Mouse (Mus musculus) liver, embryonic 13.5 days (tissue): ENCODE data around the gene Lrrc25. TPM values are rescaled to one million over a fixed set of nuclear protein-coding genes. Genes with fewer than 3 reads are reported as not detected.

Experiments
- ATAC-seq: fragments of 200-750 bp; cut with Nextera tagmentation; 2 replicates; pipeline ENCODE4 v1.8.0; 2017; ENCODE audit warnings: low read depth, mild to moderate bottlenecking, moderate number of reproducible peaks, moderate library complexity
- DNase-seq: peaks from one replicate; pipeline ENCODE4 v3.0.0; 2022
- H3K27ac ChIP-seq: fragments of 300-500 bp; sonication (generic); 2 replicates; pipeline ENCODE4 v1.5.1; 2015; ENCODE audit warnings: moderate library complexity, mild to moderate bottlenecking, inconsistent platforms
- H3K27me3 ChIP-seq: fragments of 300-500 bp; sonication (generic); 2 replicates; pipeline ENCODE4 v1.6.1; 2015; ENCODE audit warnings: mild to moderate bottlenecking, inconsistent platforms
- H3K36me3 ChIP-seq: fragments of 300-500 bp; sonication (generic); 2 replicates; pipeline ENCODE4 v1.6.1; 2015; ENCODE audit warnings: mild to moderate bottlenecking, inconsistent platforms
- H3K4me1 ChIP-seq: fragments of 300-500 bp; sonication (generic); replicated peaks from 2 replicates; pipeline ENCODE4 v1.6.1; 2015; ENCODE audit warnings: inconsistent platforms
- H3K4me2 ChIP-seq: fragments of 300-500 bp; sonication (generic); 2 replicates; pipeline ENCODE4 v1.6.1; 2015; ENCODE audit warnings: inconsistent platforms, mild to moderate bottlenecking, moderate library complexity
- H3K4me3 ChIP-seq: fragments of 300-500 bp; sonication (generic); replicated peaks from 2 replicates; pipeline ENCODE4 v1.5.1; 2015; ENCODE audit warnings: mild to moderate bottlenecking, inconsistent platforms
- H3K9ac ChIP-seq: fragments of 300-500 bp; sonication (generic); 2 replicates; pipeline ENCODE4 v1.6.1; 2015; ENCODE audit warnings: mild to moderate bottlenecking, inconsistent platforms
- H3K9me3 ChIP-seq: fragments of 300-500 bp; sonication (generic); replicated peaks from 2 replicates; pipeline ENCODE4 v1.6.1; 2016; ENCODE audit warnings: inconsistent platforms
- WGBS: fragments of 180-500 bp; shearing (Covaris S2); methylation state at CpG from one replicate; pipeline ENCODE4 v1.1.7; 2015; ENCODE audit not compliant: insufficient replicate concordance; 5-methylcytosine and 5-hydroxymethylcytosine counted together
- polyA plus RNA-seq: library from polyadenylated mRNA; unstranded; fragments of >200 nt; fragmentation: Nextera tagmentation; extraction: Ambion mirVana; gene quantifications from 2 replicates; pipeline ENCODE4 v1.2.1, GENCODE M21; 2015

Gene Lrrc25
- polyA plus RNA-seq, 1 experiment from 2014 or later: 5.4 TPM

DNA sequence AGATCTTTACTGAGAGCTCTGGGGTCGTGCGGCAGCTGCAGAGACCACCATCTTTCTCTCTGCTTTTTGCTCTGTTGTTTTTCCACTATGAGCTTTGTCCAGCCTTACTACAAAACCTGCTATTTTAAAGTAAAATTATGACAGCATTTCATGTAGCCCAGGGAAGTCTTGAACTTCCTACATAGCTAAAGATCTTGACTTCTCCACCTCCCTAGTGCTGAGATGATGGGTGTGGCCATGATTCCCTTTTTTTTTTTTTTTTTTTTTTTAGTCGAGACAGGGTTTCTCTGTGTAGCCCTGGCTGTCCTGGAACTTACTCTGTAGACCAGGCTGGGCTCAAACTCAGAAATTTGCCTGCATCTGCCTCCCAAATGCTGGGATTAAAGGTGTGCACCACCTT is 48.7 kb downstream of the Lrrc25 start:
- no peaks in the 10 kb centered on the region for H3K27me3 ChIP-seq
- ATAC-seq (no peak), DNase-seq (no peak)
- no peak overlapping the region for H3K27ac ChIP-seq
- no peak overlapping the region for H3K4me2 ChIP-seq
- H3K36me3 ChIP-seq: no peaks in the 10 kb centered on the region
- H3K4me3 ChIP-seq: no peak overlapping the region
- WGBS: 59% methylated on average over 3 of the region's 3 CpGs
- H3K9me3 ChIP-seq: no peaks in the 10 kb centered on the region
- H3K4me1 ChIP-seq: peaks cover 38% of the 10 kb centered on the region
- no peak overlapping the region for H3K9ac ChIP-seq

DNA sequence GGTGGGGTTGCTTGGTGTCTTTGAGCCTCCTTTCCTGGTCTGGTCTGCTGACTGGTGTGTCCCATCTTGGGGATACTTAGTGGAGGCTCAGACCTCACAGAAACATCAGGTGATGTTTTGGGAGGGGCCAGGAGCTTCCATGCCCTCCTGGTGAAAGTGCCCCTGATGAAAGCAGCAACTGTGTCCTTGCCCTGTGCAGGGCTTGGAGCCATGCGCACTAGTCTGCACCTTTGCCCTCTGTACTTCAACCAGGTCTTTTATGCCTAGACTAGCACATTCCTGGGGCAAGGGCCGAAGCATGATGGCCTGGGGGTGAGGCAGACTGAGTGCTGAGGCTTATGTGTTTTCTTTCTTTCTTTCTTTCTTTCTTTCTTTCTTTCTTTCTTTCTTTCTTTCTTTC is 49.6 kb downstream of the Lrrc25 start:
- peaks cover 28% of the 10 kb centered on the region for H3K4me1 ChIP-seq
- no peaks in the 10 kb centered on the region for H3K27me3 ChIP-seq
- H3K27ac ChIP-seq: peak overlapping the region; percentile 14; the same call in 1 of the 2 replicates
- no peak overlapping the region for H3K4me2 ChIP-seq
- WGBS: 75% methylated on average over 2 of the region's 2 CpGs
- no peaks in the 10 kb centered on the region for H3K36me3 ChIP-seq
- H3K4me3 ChIP-seq: no peak overlapping the region
- H3K9ac ChIP-seq: no peak overlapping the region
- no peaks in the 10 kb centered on the region for H3K9me3 ChIP-seq
- no peak for DNase-seq
- peak; percentile 62 for ATAC-seq

DNA sequence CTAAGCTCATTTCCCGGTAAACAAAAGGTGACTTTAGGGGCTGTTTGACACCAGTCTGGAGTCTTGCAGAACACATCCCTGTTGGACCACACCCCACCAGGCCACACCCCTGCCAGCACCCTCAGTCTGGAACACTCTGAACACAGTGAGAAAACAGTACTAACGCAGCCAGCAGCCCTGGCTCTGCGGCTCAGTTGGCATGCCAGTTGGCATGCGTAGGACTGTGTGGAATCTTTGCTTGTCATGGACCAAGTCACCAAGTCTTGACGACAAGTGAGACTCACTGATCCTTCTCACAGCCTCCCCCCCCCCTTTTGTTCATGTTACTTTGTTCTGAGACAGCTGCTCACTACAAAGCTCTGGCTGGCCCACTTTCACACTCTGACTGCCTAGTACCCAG is 51.1 kb downstream of the Lrrc25 start:
- ATAC-seq: peak; percentile 57; the same call in 1 of the 2 replicates
- H3K4me3 ChIP-seq: no peak overlapping the region
- H3K9ac ChIP-seq: no peak overlapping the region
- no peak for DNase-seq
- H3K4me2 ChIP-seq: no peak overlapping the region
- no peaks in the 10 kb centered on the region for H3K27me3 ChIP-seq
- no peak overlapping the region for H3K27ac ChIP-seq
- peaks cover 29% of the 10 kb centered on the region for H3K4me1 ChIP-seq
- H3K9me3 ChIP-seq: no peaks in the 10 kb centered on the region
- no peaks in the 10 kb centered on the region for H3K36me3 ChIP-seq
- WGBS: 60% methylated on average over 5 of the region's 5 CpGs

Other genes starting within 250 kb of the Lrrc25 start
- gene Comp, start 242.6 kb upstream of the Lrrc25 start, polyA plus RNA-seq: 0.48 and 0.58 TPM in 2 replicates
- gene Crtc1, start 176.6 kb upstream of the Lrrc25 start, polyA plus RNA-seq: 3.9 and 4.9 TPM in 2 replicates
- gene Klhl26, start 139.2 kb upstream of the Lrrc25 start, polyA plus RNA-seq: 6.7 and 7.0 TPM in 2 replicates
- 0.14 and 0.33 TPM in 2 replicates for gene Tmem59l, start 128.8 kb upstream of the Lrrc25 start, polyA plus RNA-seq
- 3.2 and 3.6 TPM in 2 replicates for gene Crlf1, start 123.0 kb upstream of the Lrrc25 start, polyA plus RNA-seq
- 81.2 and 82.3 TPM in 2 replicates for gene Rex1bd, start 109.4 kb upstream of the Lrrc25 start, polyA plus RNA-seq
- 736 and 758 TPM in 2 replicates for gene Uba52, start 105.4 kb upstream of the Lrrc25 start, polyA plus RNA-seq
- gene Fkbp8, start 88.4 kb upstream of the Lrrc25 start, polyA plus RNA-seq: 177 and 182 TPM in 2 replicates
- 36.2 TPM in 2 replicates for gene Kxd1, start 88.2 kb upstream of the Lrrc25 start, polyA plus RNA-seq
- gene Ell, start 76.7 kb upstream of the Lrrc25 start, polyA plus RNA-seq: 9.7 and 10.5 TPM in 2 replicates
- 82.8 and 84.9 TPM in 2 replicates for gene Isyna1, start 21.8 kb upstream of the Lrrc25 start, polyA plus RNA-seq
- 54.2 and 62.4 TPM in 2 replicates for gene Ssbp4, start 7.3 kb upstream of the Lrrc25 start, polyA plus RNA-seq
- gene Gdf15, start 16.3 kb downstream of the Lrrc25 start, polyA plus RNA-seq: 3.9 and 4.1 TPM in 2 replicates
- 17.9 and 19.5 TPM in 2 replicates for gene Pgpep1, start 44.2 kb downstream of the Lrrc25 start, polyA plus RNA-seq
- 185 and 200 TPM in 2 replicates for gene Lsm4, start 57.1 kb downstream of the Lrrc25 start, polyA plus RNA-seq
- gene Jund, start 82.8 kb downstream of the Lrrc25 start, polyA plus RNA-seq: 17.9 and 22.0 TPM in 2 replicates
- not detected in 2 replicates for gene Iqcn, start 87.3 kb downstream of the Lrrc25 start, polyA plus RNA-seq
- 0.14 TPM in 1 of 2 replicates, not detected in the other for gene Gm3336, start 102.4 kb downstream of the Lrrc25 start, polyA plus RNA-seq
- 0.40 and 0.43 TPM in 2 replicates for gene Pde4c, start 107.6 kb downstream of the Lrrc25 start, polyA plus RNA-seq
- 2.7 and 3.9 TPM in 2 replicates for gene Rab3a, start 138.5 kb downstream of the Lrrc25 start, polyA plus RNA-seq
- 45.6 and 50.4 TPM in 2 replicates for gene Mpv17l2, start 144.8 kb downstream of the Lrrc25 start, polyA plus RNA-seq
- 18.0 and 18.2 TPM in 2 replicates for gene Pik3r2, start 160.6 kb downstream of the Lrrc25 start, polyA plus RNA-seq
- gene Mast3, start 188.9 kb downstream of the Lrrc25 start, polyA plus RNA-seq: 4.9 and 6.2 TPM in 2 replicates
- gene Il12rb1, start 192.3 kb downstream of the Lrrc25 start, polyA plus RNA-seq: 0.20 and 0.21 TPM in 2 replicates
- 11.7 and 12.6 TPM in 2 replicates for gene Arrdc2, start 223.6 kb downstream of the Lrrc25 start, polyA plus RNA-seq
- gene Kcnn1, start 247.1 kb downstream of the Lrrc25 start, polyA plus RNA-seq: 0.29 and 0.44 TPM in 2 replicates